ENCODE assay signal across 10 mouse cellular contexts in the genomic region with DNA sequence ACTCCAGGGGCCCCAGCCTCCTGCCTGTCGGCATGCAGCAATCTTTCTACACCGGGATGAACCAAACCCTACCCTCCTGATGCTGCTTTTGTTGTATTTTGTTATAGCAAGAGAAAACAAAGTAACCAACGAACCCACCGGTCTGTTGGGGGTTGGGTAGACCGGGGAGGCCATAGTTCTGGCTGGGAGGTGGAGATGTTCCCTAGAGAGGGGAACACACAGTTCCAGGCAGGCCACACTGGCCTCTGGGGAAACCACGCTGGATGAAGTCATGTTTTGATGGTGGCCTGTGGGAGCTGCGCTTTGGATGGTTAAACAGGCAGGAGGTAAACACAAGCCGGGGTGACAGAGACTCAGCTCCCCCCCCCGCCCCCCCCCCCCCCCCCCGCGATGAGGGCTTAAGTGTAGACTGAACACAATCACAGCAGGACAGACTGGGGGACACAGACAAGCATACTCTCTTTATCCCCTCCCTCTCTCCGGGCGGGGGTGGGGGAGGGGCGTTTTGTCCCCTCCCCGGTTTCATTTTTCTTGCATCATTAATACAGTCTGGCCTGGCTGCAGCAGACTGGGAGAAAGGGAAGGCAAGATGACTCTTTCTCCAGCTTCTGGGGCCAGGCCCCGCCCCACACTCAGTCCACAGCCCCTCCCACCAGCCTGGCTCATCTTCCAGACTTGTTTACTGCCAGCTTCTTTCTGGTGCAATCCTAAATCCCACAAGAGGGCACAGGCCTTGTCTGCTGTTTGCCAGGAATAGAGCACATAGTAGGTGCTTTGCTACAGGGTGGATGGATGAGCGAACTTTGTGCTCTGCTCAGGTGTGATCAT. TPM values are rescaled to one million over a fixed set of nuclear protein-coding genes. Genes with fewer than 3 reads are reported as not detected.
A peak's percentile ranks its signal among the peaks of the same experiment; 100 is the strongest.
DNase-seq lines count a peak whose midpoint lies in the region; ATAC-seq and TF ChIP-seq lines count a peak whose summit lies in the region.
"Had no signal": no experiment of that assay in that cellular context is flagged by ENCODE, and none has a peak within 500 bp of the region (broad histone marks: within the 10 kb centered on the region; RNA-seq: fewer than 3 reads in every experiment).

No protein-coding gene starts in this region.

- WGBS in embryonic facial prominence, embryonic 14.5 days, result 22% methylated on average over 14 of the region's 17 CpGs
- 25% methylated on average over 13 of the region's 17 CpGs for WGBS in hindbrain, postnatal 0 days

- TF ChIP-seq CTCF in hindbrain, postnatal 0 days (IDR thresholded peaks at IDR 0.05; ENCODE audit: low read depth), result no peak

- peak overlapping the region; percentile 30; the same call in 1 of the 2 replicates for H3K9ac ChIP-seq in embryonic facial prominence, embryonic 14.5 days (ENCODE audit: low read depth, low read length)
- H3K9ac ChIP-seq in hindbrain, postnatal 0 days (replicated peaks; ENCODE audit: low read length), result no peak overlapping the region
- H3K9ac ChIP-seq: liver, embryonic 15.5 days had no signal

- H3K27me3 ChIP-seq in embryonic facial prominence, embryonic 14.5 days (replicated peaks; ENCODE audit: control insufficient read depth, insufficient read depth, low read length), result no peaks in the 10 kb centered on the region
- no peaks in the 10 kb centered on the region for H3K27me3 ChIP-seq in hindbrain, postnatal 0 days (ENCODE audit: insufficient read depth, low read length)
- H3K27me3 ChIP-seq: liver, embryonic 15.5 days had no signal

- no peak overlapping the region; the same call in 1 of the 2 replicates for H3K4me2 ChIP-seq in embryonic facial prominence, embryonic 14.5 days (ENCODE audit: low read depth, low read length)
- H3K4me2 ChIP-seq in hindbrain, postnatal 0 days (ENCODE audit: low read depth, low read length), result 0 out of 2 replicates have a peak overlapping the region, but pooled peaks have one; percentile 3
- H3K4me2 ChIP-seq: liver, embryonic 15.5 days had no signal

- no peak overlapping the region for H3K4me3 ChIP-seq in embryonic facial prominence, embryonic 14.5 days (ENCODE audit: low read depth, low read length)
- no peak overlapping the region for H3K4me3 ChIP-seq in hindbrain, postnatal 0 days (ENCODE audit: low read length)
- H3K4me3 ChIP-seq: liver, embryonic 15.5 days had no signal

- H3K36me3 ChIP-seq in embryonic facial prominence, embryonic 14.5 days (ENCODE audit: control insufficient read depth, insufficient read depth, low read length), result no peaks in the 10 kb centered on the region
- H3K36me3 ChIP-seq in hindbrain, postnatal 0 days (ENCODE audit: insufficient read depth, low read length), result no peaks in the 10 kb centered on the region
- H3K36me3 ChIP-seq: liver, embryonic 15.5 days had no signal

- H3K4me1 ChIP-seq in embryonic facial prominence, embryonic 14.5 days (ENCODE audit: control insufficient read depth, insufficient read depth, low read length), result peaks cover 11% of the 10 kb centered on the region; the same call in 1 of the 2 replicates
- H3K4me1 ChIP-seq in hindbrain, postnatal 0 days (ENCODE audit: insufficient read depth, low read length), result no peaks in the 10 kb centered on the region
- H3K4me1 ChIP-seq: liver, embryonic 15.5 days had no signal

- DNase-seq in ovary, adult 18-20 months (ENCODE audit: low spot score), result peak; percentile 38
- DNase-seq in ovary, postnatal 10 days (ENCODE audit: low spot score), result no peak
- peak; percentile 57 for DNase-seq in embryonic facial prominence, embryonic 14.5 days (ENCODE audit: low spot score)
- peak; percentile 39 for DNase-seq in hindbrain, postnatal 0 days (ENCODE audit: low spot score)
- DNase-seq in lung, postnatal 25 days (ENCODE audit: low spot score), result peak; percentile 53
- DNase-seq in spleen, postnatal 14 days (ENCODE audit: low spot score in 2 of 2), result no peak
- DNase-seq in layer of hippocampus, adult 11-12 months (ENCODE audit: low spot score), result no peak
- DNase-seq in right cerebral cortex, postnatal 4 days, result no peak

- ATAC-seq in embryonic facial prominence, embryonic 14.5 days (ENCODE audit: low read depth), result peak; percentile 77; the same call in 1 of the 2 replicates
- ATAC-seq in hindbrain, postnatal 0 days, result peak; percentile 69

- H3K9me3 ChIP-seq in embryonic facial prominence, embryonic 14.5 days (ENCODE audit: control insufficient read depth, low read length), result peaks cover 10% of the 10 kb centered on the region; the same call in 1 of the 2 replicates
- H3K9me3 ChIP-seq in hindbrain, postnatal 0 days (ENCODE audit: low read length), result no peaks in the 10 kb centered on the region
- H3K9me3 ChIP-seq: liver, embryonic 15.5 days had no signal

- H3K27ac ChIP-seq in embryonic facial prominence, embryonic 14.5 days (replicated peaks; ENCODE audit: low read depth, low read length), result no peak overlapping the region
- no peak overlapping the region for H3K27ac ChIP-seq in hindbrain, postnatal 0 days
- H3K27ac ChIP-seq: liver, embryonic 15.5 days had no signal

RNA-seq across cellular contexts. Expression of a gene that starts 30.2 kb away (rescaled TPM):
- polyA plus RNA-seq in embryonic facial prominence, embryonic 14.5 days (2014; fragmentation: Nextera tagmentation; extraction: Ambion mirVana), result 2.5 and 3.9 TPM in 2 replicates
- 0.05 and 0.14 TPM in 2 replicates for total RNA-seq in hindbrain, postnatal 0 days (2014; rRNA removed)
- polyA plus RNA-seq in hindbrain, postnatal 0 days (2015; fragmentation: Nextera tagmentation; extraction: Ambion mirVana), result 0.46 and 0.57 TPM in 2 replicates
- polyA plus RNA-seq: liver, embryonic 15.5 days had no signal

RNA-seq across cellular contexts. Expression of a gene that starts 37.6 kb away (rescaled TPM):
- 0.14 TPM in 1 of 2 replicates, not detected in the other for polyA plus RNA-seq in embryonic facial prominence, embryonic 14.5 days (2014; fragmentation: Nextera tagmentation; extraction: Ambion mirVana)
- 1.2 and 2.0 TPM in 2 replicates for total RNA-seq in hindbrain, postnatal 0 days (2014; rRNA removed)
- 2.1 and 3.2 TPM in 2 replicates for polyA plus RNA-seq in hindbrain, postnatal 0 days (2015; fragmentation: Nextera tagmentation; extraction: Ambion mirVana)
- total RNA-seq: adrenal gland, postnatal 4 days had no signal
- polyA plus RNA-seq: liver, embryonic 15.5 days had no signal

RNA-seq across cellular contexts. Expression of a gene that starts 53.5 kb away (rescaled TPM):
- polyA plus RNA-seq in embryonic facial prominence, embryonic 14.5 days (2014; fragmentation: Nextera tagmentation; extraction: Ambion mirVana), result 36.1 and 39.6 TPM in 2 replicates
- total RNA-seq in hindbrain, postnatal 0 days (2014; rRNA removed), result 29.8 and 40.0 TPM in 2 replicates
- polyA plus RNA-seq in hindbrain, postnatal 0 days (2015; fragmentation: Nextera tagmentation; extraction: Ambion mirVana), result 25.4 and 25.7 TPM in 2 replicates

Comparison
In these comparisons a context has a peak if more than half of its experiments do, and no peak if none do; other contexts are left out.
1. DNase-seq: peak in ovary, adult 18-20 months (single experiment), embryonic facial prominence, embryonic 14.5 days (single experiment), hindbrain, postnatal 0 days (single experiment) and lung, postnatal 25 days (single experiment); none in ovary, postnatal 10 days (single experiment), spleen, postnatal 14 days (0 of 2), layer of hippocampus, adult 11-12 months (single experiment) and right cerebral cortex, postnatal 4 days (single experiment).